Mouse (Mus musculus) kidney, adult 2 months (tissue): ENCODE results near the gene Kmt5b. TPM values are rescaled to one million over a fixed set of nuclear protein-coding genes. Genes with fewer than 3 reads are reported as not detected.

Experiments used
- DNase-seq: peaks from one replicate; pipeline ENCODE4 v3.0.0; 2021
- H3K27ac ChIP-seq: fragments of 200-500 bp; 2 replicates; pipeline ENCODE4 v1.5.1; 2012; ENCODE audit warnings: low read depth, low read length, control low read depth, inconsistent platforms; ENCODE audit not compliant: insufficient read depth
- H3K27me3 ChIP-seq: fragments of 200-500 bp; replicated peaks from 2 replicates; pipeline ENCODE4 v1.6.1; 2012; ENCODE audit warnings: mild to moderate bottlenecking, moderate library complexity, low read length, inconsistent platforms; ENCODE audit not compliant: control insufficient read depth, insufficient read depth
- H3K36me3 ChIP-seq: fragments of 200-500 bp; 2 replicates; pipeline ENCODE4 v1.6.1; 2012; ENCODE audit warnings: mild to moderate bottlenecking, moderate library complexity, low read length, inconsistent platforms; ENCODE audit not compliant: control insufficient read depth, insufficient read depth
- H3K4me1 ChIP-seq: fragments of 200-500 bp; 2 replicates; pipeline ENCODE4 v1.6.1; 2011; ENCODE audit warnings: low read length; ENCODE audit not compliant: control insufficient read depth, insufficient read depth
- H3K4me3 ChIP-seq: fragments of 200-500 bp; 2 replicates; pipeline ENCODE4 v1.5.1; 2011; ENCODE audit warnings: mild to moderate bottlenecking, low read depth, low read length, control low read depth; ENCODE audit not compliant: insufficient read depth
- CTCF ChIP-seq: fragments of 200-500 bp; conservative IDR thresholded peaks from 2 replicates; pipeline ENCODE4 v1.5.1; 2011; ENCODE audit warnings: low read depth, mild to moderate bottlenecking, control low read depth, low read length, moderate library complexity, mixed read lengths; ENCODE audit not compliant: insufficient read depth, insufficient read length
- POLR2A ChIP-seq: fragments of 200-500 bp; IDR thresholded peaks from one replicate; pipeline ENCODE4 v1.6.1; 2011; ENCODE audit warnings: low read depth, low read length, control low read depth
- WGBS: fragments of 180-500 bp; shearing (Covaris S2); methylation state at CpG from one replicate; pipeline ENCODE4 v1.1.7; 2018; 5-methylcytosine and 5-hydroxymethylcytosine counted together
- polyA plus RNA-seq: library from polyadenylated mRNA; depleted of rRNA; stranded (reverse); fragments of >200 nt; gene quantifications from 2 replicates; pipeline ENCODE4 v1.2.3, GENCODE M21; 2012

Kmt5b gene
- polyA plus RNA-seq, 1 experiment: 12.6 TPM

GRCm38 (mm10) chr19:3815824-3816223 lies 48.6 kb downstream of the Kmt5b start:
- H3K4me1 ChIP-seq: peaks cover 11% of the 10 kb centered on the region; the same call in 1 of the 2 replicates
- TF ChIP-seq POLR2A (no peak), CTCF (no peak)
- H3K36me3 ChIP-seq: no peaks in the 10 kb centered on the region
- H3K27ac ChIP-seq: no peak overlapping the region
- DNase-seq: no peak
- H3K4me3 ChIP-seq: no peak overlapping the region
- H3K27me3 ChIP-seq: no peaks in the 10 kb centered on the region
- WGBS: 78% methylated on average over 12 of the region's 12 CpGs

GRCm38 (mm10) chr19:3819080-3819479 lies 51.9 kb downstream of the Kmt5b start:
- no peak overlapping the region for H3K4me3 ChIP-seq
- WGBS: 69% methylated on average over 2 of the region's 2 CpGs
- peaks cover 11% of the 10 kb centered on the region; the same call in 1 of the 2 replicates for H3K4me1 ChIP-seq
- no peaks in the 10 kb centered on the region for H3K36me3 ChIP-seq
- TF ChIP-seq CTCF (no peak), POLR2A (no peak)
- no peak overlapping the region for H3K27ac ChIP-seq
- DNase-seq: no peak
- no peaks in the 10 kb centered on the region for H3K27me3 ChIP-seq

- no peaks in the 10 kb centered on the region for H3K27me3 ChIP-seq
- TF ChIP-seq POLR2A (no peak), CTCF (no peak)
- no peak overlapping the region for H3K4me3 ChIP-seq
- 37% methylated on average over 2 of the region's 2 CpGs for WGBS
- 0 out of 2 replicates have a peak, but pooled peaks cover 6% of the 10 kb centered on the region for H3K4me1 ChIP-seq
- H3K27ac ChIP-seq: no peak overlapping the region
- DNase-seq: peak; percentile 15
- H3K36me3 ChIP-seq: no peaks in the 10 kb centered on the region
Observed at GRCm38 (mm10) chr19:3819899-3820444, 52.8 kb downstream of the Kmt5b start.

GRCm38 (mm10) chr19:3825044-3825443 lies 57.8 kb downstream of the Kmt5b start:
- no peak overlapping the region for H3K4me3 ChIP-seq
- H3K4me1 ChIP-seq: 0 out of 2 replicates have a peak, but pooled peaks cover 3% of the 10 kb centered on the region
- no peaks in the 10 kb centered on the region for H3K27me3 ChIP-seq
- DNase-seq: no peak
- no peak overlapping the region for H3K27ac ChIP-seq
- H3K36me3 ChIP-seq: no peaks in the 10 kb centered on the region
- TF ChIP-seq POLR2A (no peak), CTCF (no peak)

- WGBS: 91% methylated on average over 3 of the region's 3 CpGs
- TF ChIP-seq POLR2A (no peak), CTCF (no peak)
- Histone ChIP-seq H3K4me1 (peaks cover 20% of the 10 kb centered on the region), H3K4me3 (no peak overlapping the region), H3K27ac (no peak overlapping the region), H3K27me3 (no peaks in the 10 kb centered on the region), H3K36me3 (no peaks in the 10 kb centered on the region)
- DNase-seq: no peak
Observed at GRCm38 (mm10) chr19:3829863-3830262, 62.6 kb downstream of the Kmt5b start.

GRCm38 (mm10) chr19:3831716-3832115 lies 64.5 kb downstream of the Kmt5b start:
- no peaks in the 10 kb centered on the region for H3K36me3 ChIP-seq
- no peak overlapping the region for H3K4me3 ChIP-seq
- TF ChIP-seq CTCF (no peak), POLR2A (no peak)
- peaks cover 20% of the 10 kb centered on the region for H3K4me1 ChIP-seq
- 49% methylated on average over 8 of the region's 8 CpGs for WGBS
- H3K27me3 ChIP-seq: no peaks in the 10 kb centered on the region
- peak; percentile 87 for DNase-seq
- no peak overlapping the region for H3K27ac ChIP-seq

- no peak for TF ChIP-seq CTCF
- TF ChIP-seq POLR2A: no peak
- Histone ChIP-seq H3K27me3 (no peaks in the 10 kb centered on the region), H3K36me3 (no peaks in the 10 kb centered on the region), H3K4me3 (no peak overlapping the region), H3K4me1 (peaks cover 20% of the 10 kb centered on the region), H3K27ac (peak overlapping the region; percentile 86)
- DNase-seq: peak; percentile 95
- 15% methylated on average over 4 of the region's 4 CpGs for WGBS
Observed at GRCm38 (mm10) chr19:3832851-3833353, 65.7 kb downstream of the Kmt5b start.
